Mouse (Mus musculus) thymus, postnatal 10 days (tissue): ENCODE results near the gene Med20.
"Not testable (repeated sequence)": the region's sequence is repeated elsewhere in the genome, so short reads cannot be mapped to it uniquely, and the experiment has no call there.

Experiments used
- DNase-seq, 2 experiments: peaks; one replicate each; pipeline ENCODE4 v3.0.0; 2021; ENCODE audit warnings: low spot score in 2 of 2

Gene Med20

GRCm38 (mm10) chr17:47596839-47597164, 14.6 kb upstream of the Med20 start:
- no peak for DNase-seq

DNA sequence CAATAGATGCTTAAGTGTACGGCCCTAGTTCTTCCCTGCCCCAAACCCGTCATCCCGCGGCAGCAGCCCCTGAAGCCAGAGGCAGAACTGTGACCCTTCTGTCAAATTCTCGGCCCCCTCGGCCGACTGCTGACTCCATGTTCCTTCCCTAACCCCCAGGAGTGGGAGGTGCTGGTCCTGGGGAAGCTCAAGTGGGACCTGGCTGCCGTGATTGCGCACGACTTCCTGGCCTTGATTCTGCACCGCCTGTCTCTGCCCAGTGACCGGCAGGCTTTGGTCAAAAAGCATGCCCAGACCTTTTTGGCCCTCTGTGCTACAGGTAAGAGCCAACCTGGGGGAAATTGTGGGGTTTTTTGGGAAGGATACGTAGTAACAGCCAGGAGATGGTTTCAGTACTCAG, 14.1 kb upstream of the Med20 start:
- DNase-seq: peak in 1 of 2 experiments; percentile 27

GRCm38 (mm10) chr17:47597838-47598579, 13.4 kb upstream of the Med20 start:
- DNase-seq: peak; percentile 56 to 65

DNA sequence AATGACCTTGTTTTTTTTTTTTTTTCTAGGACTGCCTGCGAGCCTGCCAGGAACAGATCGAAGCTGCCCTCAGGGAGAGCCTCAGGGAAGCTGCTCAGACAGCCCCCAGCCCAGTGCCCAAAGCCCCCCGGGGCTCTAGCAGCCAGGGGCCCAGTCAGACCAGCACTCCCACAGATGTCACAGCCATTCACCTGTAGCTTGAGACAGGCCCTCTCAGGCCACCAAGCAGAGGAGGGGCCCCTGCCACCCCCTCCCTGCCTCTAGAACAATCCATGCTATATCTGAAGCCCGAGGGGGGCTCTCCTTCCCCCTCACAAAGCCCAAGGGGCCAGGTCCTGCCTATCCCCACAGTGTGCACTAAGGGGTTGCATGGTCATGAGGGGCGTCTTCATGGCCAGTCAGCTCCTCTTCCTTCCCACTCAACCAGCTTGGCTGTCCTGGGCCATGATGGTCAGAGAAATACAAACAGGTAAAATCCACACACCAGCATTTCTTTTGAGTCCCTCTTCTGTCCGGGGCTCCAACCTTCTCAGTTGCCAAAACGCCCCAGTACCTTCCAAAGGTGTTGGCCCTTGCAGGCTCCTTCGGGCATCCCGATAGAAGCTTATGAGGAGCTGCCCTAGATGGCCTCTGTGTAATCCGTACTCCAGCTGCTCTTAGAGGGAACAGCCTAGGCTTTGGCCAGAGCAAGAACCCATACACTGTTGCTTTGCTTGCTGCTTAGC, 12.6 kb upstream of the Med20 start:
- DNase-seq: not testable (repeated sequence)

DNA sequence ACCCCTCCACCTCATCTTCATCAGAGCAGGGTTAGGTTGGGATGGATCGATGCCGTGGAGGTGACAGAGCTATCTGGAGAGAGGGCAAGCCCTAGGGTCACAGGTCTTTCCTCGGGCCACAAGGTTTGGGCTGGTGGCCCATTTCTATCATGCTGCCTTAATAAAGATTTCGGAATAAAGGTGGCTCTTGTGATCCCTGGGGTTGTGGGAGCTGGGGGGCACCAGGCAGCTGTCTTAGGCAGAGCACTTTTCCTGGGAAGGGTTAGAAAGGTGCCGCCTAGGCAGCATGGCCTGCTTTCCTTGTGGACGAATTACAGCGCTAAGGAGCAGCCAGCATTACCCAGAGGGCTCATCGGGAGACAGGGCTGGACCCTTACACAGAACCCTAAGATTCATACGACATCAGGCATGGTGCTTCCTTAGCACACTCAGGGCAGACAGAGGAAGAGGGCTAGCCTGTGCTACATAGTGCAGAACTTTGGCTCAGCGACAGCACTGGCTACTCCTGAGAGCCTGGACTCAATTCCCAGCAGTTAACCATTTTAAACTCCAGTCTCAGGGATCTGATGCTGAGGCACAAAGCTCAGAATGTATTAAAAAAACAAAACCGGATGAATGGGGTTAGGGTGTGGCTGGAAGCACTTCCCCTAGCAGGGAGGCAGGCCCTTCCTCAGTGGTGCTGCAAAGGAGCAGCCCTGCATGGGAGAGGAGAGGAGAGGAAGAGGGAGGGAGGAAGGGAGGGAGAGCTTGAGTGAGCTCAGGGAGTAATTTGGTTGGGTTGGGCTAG, 11.7 kb upstream of the Med20 start:
- peak; percentile 55 to 62 for DNase-seq

DNA sequence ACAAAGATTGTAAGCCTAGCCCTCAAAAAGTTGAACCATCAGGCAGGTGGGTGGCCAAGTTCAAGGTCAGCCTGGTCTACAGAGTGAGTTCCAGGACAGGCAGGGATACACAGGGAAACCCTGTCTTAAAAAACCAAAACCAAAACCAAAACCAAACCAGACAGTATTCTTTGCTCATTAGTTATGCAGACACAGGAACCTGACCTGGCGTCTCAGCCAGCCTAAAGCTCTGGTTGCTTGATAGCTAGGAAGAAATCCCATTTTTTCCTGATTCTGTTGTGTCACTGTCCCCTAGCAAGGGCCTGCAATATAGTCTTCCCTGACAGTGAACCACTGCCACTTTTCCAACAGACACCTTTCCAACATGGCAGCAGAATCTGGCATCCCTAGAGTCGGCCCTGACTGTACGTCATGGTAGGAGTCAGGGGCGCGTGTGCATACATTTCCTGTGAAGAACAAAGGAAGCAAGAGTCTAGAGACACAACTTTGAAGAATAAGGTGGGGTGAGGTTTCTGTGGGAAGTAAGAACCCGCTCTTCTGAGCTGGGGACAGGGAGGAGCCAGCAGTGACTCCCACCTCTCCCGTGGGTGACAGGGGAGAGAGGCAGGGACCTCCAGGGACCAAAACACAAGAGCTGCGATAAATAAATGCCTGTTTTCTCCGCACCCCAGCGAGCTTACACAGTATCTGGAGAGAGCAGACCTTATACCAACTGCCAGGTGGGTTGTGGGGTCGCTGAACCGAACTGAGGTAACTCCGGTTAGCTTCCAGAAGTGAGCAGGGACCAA, 10.6 kb upstream of the Med20 start:
- DNase-seq: peak; percentile 42 to 53

DNA sequence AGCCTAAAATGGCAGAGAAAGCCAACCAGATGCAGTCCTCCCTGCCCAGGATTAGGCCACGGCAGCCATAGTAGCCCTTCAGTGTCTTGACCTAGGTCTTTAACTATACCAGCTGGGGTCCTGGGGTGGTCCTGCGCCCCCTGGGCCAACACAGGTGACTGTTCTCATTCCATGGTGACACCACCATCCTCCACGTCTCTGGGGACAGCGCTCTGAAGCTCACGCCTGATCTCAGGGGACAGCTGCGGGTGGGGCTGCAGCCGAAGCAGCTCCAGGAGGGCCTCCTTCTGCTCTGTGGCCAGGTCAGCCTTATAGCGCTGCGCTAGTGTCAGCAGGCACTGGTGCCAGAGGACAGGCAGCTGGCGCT, 10.0 kb upstream of the Med20 start:
- DNase-seq: peak; percentile 37

DNA sequence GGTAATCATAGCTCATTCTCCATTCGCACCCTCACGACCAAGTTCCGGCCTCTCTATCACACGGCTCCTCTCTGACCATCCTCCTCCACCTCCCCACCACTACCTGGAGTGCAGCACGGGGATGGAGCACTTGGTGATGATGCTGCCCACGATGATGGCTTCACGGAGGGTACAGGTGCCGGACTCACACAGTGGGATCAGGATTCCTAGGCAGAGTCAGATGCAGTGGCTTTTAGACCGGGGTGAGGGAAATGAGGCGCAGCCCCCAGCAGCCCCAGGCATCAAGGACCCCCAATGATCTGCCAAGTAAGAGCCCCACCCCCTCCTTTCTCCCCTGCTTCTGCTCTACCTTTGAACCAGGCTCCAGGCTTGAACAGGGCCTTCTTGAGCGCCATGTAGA, 9.1 kb upstream of the Med20 start:
- no peak for DNase-seq

DNA sequence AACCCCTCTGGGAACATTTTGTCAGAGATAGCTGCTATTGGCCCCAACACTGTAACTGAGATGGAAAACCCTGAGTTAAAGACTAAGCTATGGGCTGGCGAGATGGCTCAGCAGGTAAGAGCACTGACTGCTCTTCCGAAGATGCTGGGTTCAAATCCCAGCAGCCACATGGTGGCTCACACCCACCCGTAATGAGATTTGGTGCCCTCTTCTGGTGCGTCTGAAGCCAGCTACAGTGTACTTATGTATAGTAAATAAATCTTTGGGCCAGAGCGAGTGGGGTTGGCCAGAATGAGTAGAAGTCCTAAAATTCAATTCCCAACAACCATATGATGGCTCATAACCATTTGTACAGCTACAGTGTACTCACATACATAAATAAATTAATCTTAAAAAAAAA, 5.2 kb upstream of the Med20 start:
- peak; percentile 54 to 77 for DNase-seq

DNA sequence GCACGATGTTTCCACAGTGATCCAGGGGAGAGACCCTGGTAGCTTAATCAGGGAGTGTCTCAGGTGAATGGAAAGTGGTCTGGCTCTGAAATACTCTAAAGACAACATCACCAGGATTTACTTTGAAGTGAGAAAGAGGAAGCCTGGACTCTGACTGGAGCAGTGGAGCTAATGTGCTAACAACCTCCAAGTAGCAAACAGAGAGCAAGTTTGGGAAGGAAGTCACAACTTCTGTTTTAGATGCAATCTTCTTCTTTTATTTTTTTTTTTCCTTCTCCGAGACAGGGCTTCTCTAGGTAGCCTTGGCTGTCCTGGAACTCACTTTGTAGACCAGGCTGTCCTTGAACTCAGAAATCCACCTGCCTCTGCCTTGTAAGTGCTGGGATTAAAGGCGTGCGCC, 2.2 kb upstream of the Med20 start:
- DNase-seq: no peak

- no peak for DNase-seq
These were observed 240 bp downstream of the Med20 start for GRCm38 (mm10) chr17:47611661-47611982.

DNA sequence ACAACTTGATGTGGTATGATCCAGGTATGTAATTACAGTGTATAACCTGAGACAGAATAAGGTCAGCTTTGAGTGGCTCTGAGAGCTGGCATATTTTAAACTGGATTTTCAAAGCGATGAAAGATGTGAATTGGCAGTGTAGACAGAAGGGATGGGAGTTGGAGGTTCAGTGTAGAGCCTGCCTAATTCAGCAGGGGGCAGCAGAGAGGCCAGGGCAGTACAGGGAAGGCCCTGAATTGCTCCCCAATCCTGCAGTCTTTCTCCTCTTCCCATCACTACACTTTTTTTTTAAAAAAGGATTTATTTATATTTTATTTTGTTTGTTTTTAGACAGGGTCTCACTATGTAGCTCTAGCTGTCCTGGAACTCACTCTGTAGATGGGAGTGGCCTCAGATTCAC, 2.6 kb downstream of the Med20 start:
- peak in 1 of 2 experiments; percentile 64 for DNase-seq

DNA sequence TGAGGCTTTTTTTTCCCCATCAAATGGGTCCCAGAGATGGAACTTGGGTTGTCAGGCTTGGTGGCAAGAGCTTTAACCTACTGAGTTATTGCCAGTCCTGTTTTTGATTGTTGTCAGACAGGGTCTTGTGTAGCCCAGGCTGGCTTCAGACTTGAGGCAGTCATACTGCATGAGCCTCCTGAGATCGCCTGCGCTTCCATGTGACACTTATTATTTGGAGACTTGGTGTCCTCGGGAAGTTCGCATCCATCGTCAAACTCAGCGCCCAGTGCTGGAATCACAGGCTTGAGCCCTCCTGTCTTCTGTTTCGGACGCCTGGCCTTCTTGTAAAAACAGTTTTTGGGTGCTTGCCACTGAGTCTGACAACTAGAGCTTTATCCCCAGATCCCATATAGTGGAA, 4.7 kb downstream of the Med20 start:
- DNase-seq: no peak

DNA sequence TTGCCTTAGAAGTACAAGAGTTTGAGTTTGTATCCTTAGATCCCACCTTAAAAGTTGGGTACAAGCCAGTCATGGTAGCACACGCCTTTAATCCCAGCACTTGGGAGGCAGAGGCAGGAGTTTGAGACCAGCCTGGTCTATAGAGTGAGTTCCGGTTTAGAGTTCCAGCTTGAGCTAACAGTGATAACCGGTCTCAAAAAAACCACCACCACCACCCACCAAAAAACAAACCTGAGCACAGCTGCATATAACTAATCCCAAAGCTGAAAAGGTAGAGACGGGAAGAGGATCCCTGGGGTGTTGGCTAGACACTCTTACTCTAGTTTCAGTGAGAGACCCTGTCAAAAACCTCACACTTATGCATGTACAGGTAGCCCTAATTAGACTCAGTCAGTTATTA, 5.3 kb downstream of the Med20 start:
- no peak for DNase-seq

DNA sequence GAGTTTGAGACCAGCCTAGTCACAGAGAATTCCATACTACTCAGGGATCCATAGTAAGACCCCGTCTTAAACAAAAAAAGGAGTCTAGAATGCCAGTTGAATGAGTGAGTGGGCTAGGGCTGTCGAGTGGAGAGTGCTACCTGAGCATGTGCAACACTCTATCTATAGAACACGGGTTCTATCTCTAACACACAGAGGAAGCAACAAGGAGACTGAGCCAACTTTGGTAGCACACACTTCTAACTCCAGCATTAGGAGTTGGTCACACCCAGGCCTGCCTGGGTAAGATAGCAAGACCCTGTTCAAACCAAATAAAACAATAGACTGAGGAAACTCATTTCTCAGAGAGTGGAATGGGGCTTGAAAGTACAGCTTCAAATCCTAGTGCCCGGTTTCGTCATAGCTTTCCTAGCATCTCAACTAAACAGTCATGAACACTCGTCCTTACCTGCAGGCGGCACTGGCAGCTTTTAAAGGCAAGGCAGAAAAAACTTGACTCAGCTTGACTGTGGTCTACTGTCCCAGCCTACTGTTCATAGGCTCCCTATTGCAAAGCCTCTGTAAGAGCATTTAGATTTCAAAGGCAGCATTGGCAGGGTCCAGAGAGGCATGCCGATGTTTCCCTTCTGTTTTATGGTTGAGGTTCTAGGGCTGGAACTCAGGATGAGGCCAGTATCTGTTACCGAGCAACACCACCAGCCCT, 6.4 kb downstream of the Med20 start:
- DNase-seq: no peak

- DNase-seq: no peak
These were observed 7.4 kb downstream of the Med20 start for GRCm38 (mm10) chr17:47618556-47619311.

GRCm38 (mm10) chr17:47622912-47623554, 11.7 kb downstream of the Med20 start:
- DNase-seq: no peak

GRCm38 (mm10) chr17:47624572-47624971, 13.2 kb downstream of the Med20 start:
- DNase-seq: not testable (repeated sequence)

GRCm38 (mm10) chr17:47625088-47625487, 13.7 kb downstream of the Med20 start:
- DNase-seq: no peak

- no peak for DNase-seq
These were observed 14.6 kb downstream of the Med20 start for GRCm38 (mm10) chr17:47626031-47626430.
